Mouse (Mus musculus) hindbrain, embryonic 15.5 days (tissue): Measurements from ENCODE around the gene Aebp2. TPM values are rescaled to one million over a fixed set of nuclear protein-coding genes. Genes with fewer than 3 reads are reported as not detected.

Experiments
- ATAC-seq: fragments of 200-750 bp; cut with Nextera tagmentation; 2 replicates; pipeline ENCODE4 v1.8.0; 2017; ENCODE audit warnings: low read depth, moderate number of reproducible peaks, moderate TSS enrichment; ENCODE audit not compliant: low FRiP score
- H3K27ac ChIP-seq: fragments of 300-500 bp; sonication (generic); replicated peaks from 2 replicates; pipeline ENCODE4 v1.5.1; 2015; ENCODE audit warnings: mild to moderate bottlenecking, inconsistent platforms
- H3K27me3 ChIP-seq: fragments of 300-500 bp; sonication (generic); 2 replicates; pipeline ENCODE4 v1.6.1; 2015; ENCODE audit warnings: control low read depth, inconsistent platforms
- H3K36me3 ChIP-seq: fragments of 300-500 bp; sonication (generic); 2 replicates; pipeline ENCODE4 v1.6.1; 2015; ENCODE audit warnings: control low read depth, inconsistent platforms
- H3K4me1 ChIP-seq: fragments of 300-500 bp; sonication (generic); replicated peaks from 2 replicates; pipeline ENCODE4 v1.6.1; 2015; ENCODE audit warnings: control low read depth, inconsistent platforms
- H3K4me2 ChIP-seq: fragments of 300-500 bp; sonication (generic); 2 replicates; pipeline ENCODE4 v1.6.1; 2015; ENCODE audit warnings: moderate library complexity, mild to moderate bottlenecking, inconsistent platforms
- H3K4me3 ChIP-seq: fragments of 300-500 bp; sonication (generic); 2 replicates; pipeline ENCODE4 v1.5.1; 2015; ENCODE audit warnings: mild to moderate bottlenecking, inconsistent platforms
- H3K9ac ChIP-seq: fragments of 300-500 bp; sonication (generic); 2 replicates; pipeline ENCODE4 v1.6.1; 2015; ENCODE audit warnings: inconsistent platforms
- H3K9me3 ChIP-seq: fragments of 300-500 bp; sonication (generic); 2 replicates; pipeline ENCODE4 v1.6.1; 2016; ENCODE audit warnings: control low read depth, inconsistent platforms
- WGBS: fragments of 180-500 bp; shearing (Covaris S2); methylation state at CpG from one replicate; pipeline ENCODE4 v1.1.7; 2015; 5-methylcytosine and 5-hydroxymethylcytosine counted together
- polyA plus RNA-seq: library from polyadenylated mRNA; unstranded; fragments of >200 nt; fragmentation: Nextera tagmentation; extraction: Ambion mirVana; gene quantifications from 2 replicates; pipeline ENCODE4 v1.2.1, GENCODE M21; 2015

The Aebp2 gene
- polyA plus RNA-seq, 1 experiment from 2014 or later: 8.6 TPM

GRCm38 (mm10) chr6:140610117-140610516, 12.3 kb upstream of the Aebp2 start:
- no peak overlapping the region for H3K4me2 ChIP-seq
- no peaks in the 10 kb centered on the region for H3K36me3 ChIP-seq
- H3K27ac ChIP-seq: no peak overlapping the region
- no peaks in the 10 kb centered on the region for H3K4me1 ChIP-seq
- no peak overlapping the region for H3K4me3 ChIP-seq
- H3K27me3 ChIP-seq: no peaks in the 10 kb centered on the region
- no peaks in the 10 kb centered on the region for H3K9me3 ChIP-seq
- ATAC-seq: no peak
- WGBS: 93% methylated on average over 5 of the region's 5 CpGs
- no peak overlapping the region for H3K9ac ChIP-seq

DNA sequence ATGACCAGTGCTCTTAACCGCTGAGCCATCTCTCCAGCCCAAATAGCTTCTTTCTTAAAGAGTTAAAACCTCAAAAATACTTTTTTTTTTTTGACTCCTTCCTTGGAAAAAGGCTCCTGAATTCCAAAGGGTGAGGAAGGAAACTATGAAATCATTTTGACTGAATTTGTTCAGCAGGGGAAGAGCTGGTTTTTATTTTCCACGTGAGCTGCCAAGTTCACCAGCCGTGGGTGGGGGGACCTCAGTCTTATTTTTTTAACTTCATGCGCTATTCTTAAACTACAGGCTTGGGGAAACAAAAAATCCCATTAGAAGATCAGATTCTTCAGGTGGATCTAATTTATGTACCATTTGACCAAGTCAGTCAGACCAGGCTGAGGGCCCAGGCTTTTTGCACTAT, 11.2 kb upstream of the Aebp2 start:
- H3K4me1 ChIP-seq: no peaks in the 10 kb centered on the region
- no peak for ATAC-seq
- no peak overlapping the region for H3K27ac ChIP-seq
- no peak overlapping the region for H3K9ac ChIP-seq
- H3K36me3 ChIP-seq: no peaks in the 10 kb centered on the region
- 89% methylated on average over 4 of the region's 4 CpGs for WGBS
- H3K9me3 ChIP-seq: no peaks in the 10 kb centered on the region
- H3K4me3 ChIP-seq: no peak overlapping the region
- H3K4me2 ChIP-seq: no peak overlapping the region
- no peaks in the 10 kb centered on the region for H3K27me3 ChIP-seq

DNA sequence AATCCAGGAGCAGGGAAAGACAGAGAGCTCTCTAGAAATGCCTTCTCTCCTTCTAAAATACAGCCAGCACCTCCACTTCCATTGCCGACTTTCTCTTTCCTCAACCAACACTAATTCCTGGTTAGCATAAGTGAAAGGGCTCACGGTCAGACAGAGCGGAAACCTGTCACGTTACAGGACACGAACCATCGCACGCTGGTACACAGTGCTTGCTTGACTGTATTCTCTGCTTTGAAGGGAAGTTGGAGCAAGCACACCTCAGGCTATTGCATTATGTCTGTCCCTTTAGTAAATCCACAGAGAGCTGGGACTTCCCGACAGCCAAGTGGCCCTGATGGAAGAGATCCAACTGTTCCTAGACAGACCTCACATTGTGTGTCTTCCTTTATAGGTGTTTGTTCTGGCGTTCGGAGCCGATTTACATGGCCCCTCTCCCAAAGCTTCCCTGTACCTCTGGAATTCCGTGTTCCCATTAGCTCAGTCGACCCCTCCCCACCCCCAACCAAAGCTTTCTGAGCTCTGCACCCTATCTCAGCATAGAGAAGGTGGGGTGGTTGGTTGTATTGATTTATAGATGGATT, 10.5 kb upstream of the Aebp2 start:
- no peaks in the 10 kb centered on the region for H3K4me1 ChIP-seq
- no peak overlapping the region for H3K27ac ChIP-seq
- 74% methylated on average over 13 of the region's 13 CpGs for WGBS
- no peaks in the 10 kb centered on the region for H3K27me3 ChIP-seq
- no peak overlapping the region for H3K4me3 ChIP-seq
- no peak overlapping the region for H3K4me2 ChIP-seq
- H3K9ac ChIP-seq: no peak overlapping the region
- ATAC-seq: no peak
- no peaks in the 10 kb centered on the region for H3K9me3 ChIP-seq
- H3K36me3 ChIP-seq: no peaks in the 10 kb centered on the region

DNA sequence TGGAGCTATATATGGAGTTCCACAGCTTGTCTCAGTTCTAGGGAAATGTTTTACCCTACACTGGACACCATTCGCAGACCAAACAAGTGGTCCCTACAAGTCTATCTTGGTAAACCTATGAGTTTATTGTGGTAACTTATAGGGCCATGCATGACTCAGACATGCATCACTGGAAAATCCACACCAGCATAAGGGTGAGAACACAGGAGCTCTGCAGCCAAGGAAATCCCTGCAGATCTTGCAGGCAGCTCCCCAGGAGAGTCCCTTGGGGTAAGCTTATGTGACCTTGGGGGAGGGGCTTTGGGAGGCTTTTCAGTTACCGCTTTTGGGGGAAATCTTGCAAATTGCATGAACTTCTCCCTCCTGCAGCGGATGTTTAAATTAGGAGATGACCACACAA, 8.6 kb upstream of the Aebp2 start:
- Histone ChIP-seq H3K9ac (no peak overlapping the region), H3K27me3 (no peaks in the 10 kb centered on the region), H3K9me3 (no peaks in the 10 kb centered on the region), H3K27ac (no peak overlapping the region), H3K4me1 (no peaks in the 10 kb centered on the region), H3K4me2 (no peak overlapping the region), H3K4me3 (no peak overlapping the region), H3K36me3 (no peaks in the 10 kb centered on the region)
- ATAC-seq: no peak
- 83% methylated on average over 3 of the region's 3 CpGs for WGBS

DNA sequence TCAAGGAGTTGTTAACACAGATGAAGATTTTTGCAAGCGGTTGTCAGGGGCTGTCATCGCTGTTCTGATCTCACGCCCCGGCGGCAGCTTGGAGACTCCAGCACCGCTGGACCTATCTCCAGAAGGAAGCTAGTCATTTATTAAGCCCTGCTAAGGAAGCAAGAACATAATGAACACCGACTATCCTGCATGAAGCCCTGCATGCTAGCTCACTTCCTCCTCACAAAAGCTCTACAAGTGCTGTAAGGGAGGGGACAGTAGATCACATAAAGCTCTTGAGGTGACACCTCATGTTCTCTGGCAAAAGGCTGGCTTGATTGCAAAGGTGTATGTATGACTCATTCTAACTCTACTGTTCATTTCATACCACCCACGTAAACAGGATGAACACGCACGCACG, 7.8 kb upstream of the Aebp2 start:
- Histone ChIP-seq H3K4me2 (no peak overlapping the region), H3K9ac (no peak overlapping the region), H3K36me3 (no peaks in the 10 kb centered on the region), H3K4me1 (no peaks in the 10 kb centered on the region), H3K27ac (no peak overlapping the region), H3K27me3 (no peaks in the 10 kb centered on the region), H3K9me3 (no peaks in the 10 kb centered on the region), H3K4me3 (no peak overlapping the region)
- no peak for ATAC-seq
- WGBS: 95% methylated on average over 11 of the region's 11 CpGs

DNA sequence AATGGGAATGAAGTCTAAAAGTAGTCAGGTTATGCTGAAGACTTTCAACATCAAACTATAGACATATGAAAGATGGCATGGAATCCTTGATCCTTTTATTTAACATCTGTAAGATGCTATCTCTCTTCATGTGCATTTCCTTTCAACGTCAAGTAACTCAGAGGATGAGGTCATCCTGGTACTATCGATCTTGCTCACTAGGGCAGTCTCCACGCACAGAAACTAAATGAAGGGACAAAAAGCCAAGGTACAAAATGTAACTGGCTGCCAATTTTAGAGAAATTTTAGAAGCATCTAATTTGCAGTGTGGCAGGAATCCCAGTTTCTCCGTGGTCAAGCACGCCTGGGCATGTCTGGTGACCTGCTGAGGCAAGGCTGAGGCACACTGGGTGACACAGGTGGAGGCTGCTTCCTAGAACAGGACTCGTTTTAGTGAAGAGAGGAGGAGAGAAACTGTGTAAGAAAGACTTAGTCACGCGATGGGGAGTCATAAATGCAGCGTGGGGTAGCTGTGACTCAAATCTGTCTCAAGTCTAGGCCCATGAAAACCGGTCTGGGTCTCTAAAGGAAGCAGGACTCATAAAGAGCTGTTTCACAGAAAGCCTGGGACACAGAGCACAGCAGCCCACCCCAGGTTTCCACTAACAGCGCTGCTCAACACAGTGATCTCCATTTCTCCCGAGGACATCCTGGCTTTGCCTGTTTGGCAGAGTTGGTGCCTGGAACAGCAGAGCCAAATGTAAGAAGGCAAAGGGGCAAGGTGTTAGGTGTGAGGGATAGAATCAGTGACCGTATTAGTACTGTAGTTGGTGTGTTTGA, 1.7 kb upstream of the Aebp2 start:
- no peak overlapping the region for H3K4me3 ChIP-seq
- H3K4me2 ChIP-seq: no peak overlapping the region
- H3K27me3 ChIP-seq: no peaks in the 10 kb centered on the region
- WGBS: 66% methylated on average over 13 of the region's 13 CpGs
- H3K9me3 ChIP-seq: no peaks in the 10 kb centered on the region
- no peaks in the 10 kb centered on the region for H3K36me3 ChIP-seq
- H3K4me1 ChIP-seq: peaks cover 15% of the 10 kb centered on the region
- H3K27ac ChIP-seq: no peak overlapping the region
- ATAC-seq: no peak
- H3K9ac ChIP-seq: no peak overlapping the region

GRCm38 (mm10) chr6:140621622-140622021, 841 bp upstream of the Aebp2 start:
- Histone ChIP-seq H3K27me3 (no peaks in the 10 kb centered on the region), H3K4me2 (no peak overlapping the region), H3K36me3 (no peaks in the 10 kb centered on the region), H3K4me1 (peaks cover 23% of the 10 kb centered on the region), H3K27ac (no peak overlapping the region), H3K9ac (no peak overlapping the region), H3K4me3 (no peak overlapping the region), H3K9me3 (no peaks in the 10 kb centered on the region)
- ATAC-seq: no peak
- 100% methylated on average over 1 of the region's 1 CpGs for WGBS

GRCm38 (mm10) chr6:140623226-140624095, 998 bp downstream of the Aebp2 start:
- Histone ChIP-seq H3K4me3 (peak overlapping the region; percentile 78), H3K27me3 (no peaks in the 10 kb centered on the region), H3K4me1 (peaks cover 39% of the 10 kb centered on the region), H3K4me2 (peak overlapping the region; percentile 65), H3K27ac (peak overlapping the region; percentile 97), H3K9me3 (no peaks in the 10 kb centered on the region), H3K36me3 (no peaks in the 10 kb centered on the region), H3K9ac (peak overlapping the region; percentile 87)
- peak; percentile 93 for ATAC-seq
- under 1% methylated on average over 105 of the region's 117 CpGs for WGBS

DNA sequence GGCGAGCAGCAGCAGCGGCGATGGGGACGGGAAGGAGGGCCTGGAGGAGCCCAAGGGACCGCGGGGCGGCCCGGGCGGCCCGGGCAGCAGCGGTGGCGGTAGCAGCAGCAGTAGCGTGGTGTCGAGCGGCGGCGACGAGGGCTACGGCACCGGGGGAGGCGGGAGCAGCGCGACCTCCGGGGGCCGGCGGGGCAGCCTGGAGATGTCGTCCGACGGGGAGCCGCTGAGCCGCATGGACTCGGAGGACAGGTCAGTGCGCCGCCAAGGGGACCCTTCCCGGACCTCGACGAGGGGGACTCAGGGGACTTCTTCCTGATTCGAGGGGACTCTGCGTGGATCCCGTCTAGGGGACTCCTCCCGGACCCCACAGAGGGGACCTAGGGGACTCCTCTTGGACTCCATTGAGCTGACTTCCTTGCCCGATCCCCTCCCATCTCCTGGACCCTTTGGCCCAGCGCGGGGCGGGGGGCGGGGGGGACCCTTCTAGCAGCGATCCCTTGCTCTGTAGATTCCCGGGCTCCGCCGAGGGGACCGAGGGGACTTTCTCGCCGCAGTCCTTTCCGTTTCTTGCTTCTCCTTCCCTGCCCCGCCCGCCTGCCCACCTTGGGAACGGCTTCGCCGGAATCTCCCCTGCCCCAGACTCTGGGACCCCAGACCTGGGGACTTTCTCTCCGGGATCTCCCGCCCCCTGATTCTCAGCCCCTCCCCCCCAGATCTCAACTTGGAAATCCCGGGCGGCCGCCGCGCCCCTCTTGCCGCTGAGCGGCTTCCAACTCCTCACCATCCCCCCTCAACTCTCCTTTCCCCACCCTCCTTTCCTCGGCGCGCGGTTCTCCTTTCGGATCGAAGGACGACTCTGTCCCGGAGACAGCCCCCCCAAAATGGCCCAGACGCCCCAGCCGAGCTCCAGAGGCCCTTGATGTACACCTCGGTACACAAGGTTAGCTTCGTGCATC, 1.9 kb downstream of the Aebp2 start:
- H3K36me3 ChIP-seq: no peaks in the 10 kb centered on the region

DNA sequence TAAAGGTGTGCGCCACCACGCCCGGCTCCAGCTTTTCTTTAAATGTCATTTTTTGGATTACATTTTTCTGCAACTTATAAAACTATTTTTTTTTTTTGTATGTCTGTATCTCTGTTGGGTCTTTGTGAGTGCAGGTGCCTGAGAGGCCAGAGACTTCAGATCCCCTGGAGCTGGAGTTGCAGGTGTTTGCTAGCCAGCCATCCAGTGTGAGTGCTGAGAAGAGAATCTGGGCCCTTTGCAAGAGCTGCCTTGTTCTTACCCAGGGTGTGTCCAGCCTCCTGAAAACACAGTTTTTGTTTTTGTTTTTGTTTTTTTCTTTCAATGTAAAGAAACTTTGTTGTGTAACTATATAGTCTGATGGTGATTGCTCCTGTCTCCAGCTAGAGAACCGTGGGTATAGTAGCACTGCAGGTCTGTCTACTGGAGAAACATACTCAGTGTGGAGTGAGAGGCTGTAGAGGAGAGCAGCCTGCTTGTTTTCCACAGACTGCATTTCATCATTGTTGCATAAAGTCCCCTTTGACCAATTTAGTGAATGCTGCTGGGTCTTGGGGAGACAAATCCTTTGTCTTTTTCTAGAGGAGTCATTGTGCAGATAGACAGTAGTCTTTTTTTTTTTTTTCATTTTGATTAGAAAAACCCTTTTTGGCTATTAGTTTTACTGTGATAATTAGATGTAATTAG, 6.9 kb downstream of the Aebp2 start:
- 82% methylated on average over 4 of the region's 4 CpGs for WGBS
- no peak for ATAC-seq

More for the DNA sequence above, 1.9 kb downstream of the Aebp2 start:
- Histone ChIP-seq H3K27ac (peak overlapping the region; percentile 97), H3K4me3 (peak overlapping the region; percentile 78), H3K9ac (peak overlapping the region; percentile 87), H3K4me1 (peaks cover 43% of the 10 kb centered on the region), H3K27me3 (no peaks in the 10 kb centered on the region), H3K9me3 (no peaks in the 10 kb centered on the region), H3K4me2 (peak overlapping the region; percentile 65)
- under 1% methylated on average over 69 of the region's 80 CpGs for WGBS
- peak; percentile 47 for ATAC-seq

DNA sequence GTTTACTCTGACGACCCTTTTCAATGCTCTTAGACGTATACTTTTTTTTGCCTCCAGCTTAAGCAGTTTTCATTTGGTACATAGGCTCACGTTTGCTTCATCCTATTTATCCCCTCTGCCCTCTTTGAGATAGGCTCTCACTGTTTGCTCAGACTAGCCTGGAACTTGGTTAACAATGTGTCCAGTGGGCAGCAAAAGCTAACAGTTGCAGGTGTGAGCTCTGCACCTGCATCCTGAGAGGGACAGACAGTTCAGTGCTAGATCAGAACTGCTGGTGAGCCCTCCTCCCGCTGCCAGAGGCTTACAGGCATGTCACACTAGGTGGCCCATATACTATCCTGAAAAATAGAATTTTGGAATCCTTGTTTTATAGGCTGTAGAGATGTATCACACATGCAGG, 7.8 kb downstream of the Aebp2 start:
- 60% methylated on average over 4 of the region's 4 CpGs for WGBS
- Histone ChIP-seq H3K9ac (no peak overlapping the region), H3K9me3 (no peaks in the 10 kb centered on the region), H3K27me3 (no peaks in the 10 kb centered on the region), H3K4me2 (no peak overlapping the region), H3K4me1 (peaks cover 47% of the 10 kb centered on the region), H3K4me3 (no peak overlapping the region), H3K27ac (no peak overlapping the region), H3K36me3 (peaks cover 7% of the 10 kb centered on the region; the same call in 1 of the 2 replicates)
- no peak for ATAC-seq

More for the DNA sequence above, 6.9 kb downstream of the Aebp2 start:
- Histone ChIP-seq H3K4me2 (no peak overlapping the region), H3K27me3 (no peaks in the 10 kb centered on the region), H3K36me3 (peaks cover 4% of the 10 kb centered on the region; the same call in 1 of the 2 replicates), H3K4me3 (no peak overlapping the region), H3K9me3 (no peaks in the 10 kb centered on the region), H3K9ac (no peak overlapping the region), H3K4me1 (peaks cover 52% of the 10 kb centered on the region), H3K27ac (no peak overlapping the region)
